Mouse (Mus musculus): Measurements from ENCODE around the gene Eif4g3. TPM values are rescaled to one million over a fixed set of nuclear protein-coding genes. Genes with fewer than 3 reads are reported as not detected.

Eif4g3 gene
- polyA plus RNA-seq, 1 experiment from 2014 or later = 40.0 TPM

- no peaks in the 10 kb centered on the region for H3K27me3 ChIP-seq
- peak; percentile 94 for ATAC-seq (replicated peaks; ENCODE audit: low FRiP score)
- H3K9ac ChIP-seq = peak overlapping the region; percentile 95
- peak overlapping the region; percentile 76 for H3K4me2 ChIP-seq
- H3K27ac ChIP-seq = peak overlapping the region; percentile 91
- H3K4me3 ChIP-seq (replicated peaks) = peak overlapping the region; percentile 69
- H3K9me3 ChIP-seq (replicated peaks) = no peaks in the 10 kb centered on the region
- peaks cover 44% of the 10 kb centered on the region for H3K4me1 ChIP-seq
- peaks cover 21% of the 10 kb centered on the region for H3K36me3 ChIP-seq
- 0% methylated on average over 38 of the region's 59 CpGs for WGBS
Observed at GRCm38 (mm10) chr4:137993291-137993758, 503 bp downstream of the Eif4g3 start.

GRCm38 (mm10) chr4:137993821-137994561, 1.2 kb downstream of the Eif4g3 start:
- peak overlapping the region; percentile 76 for H3K4me2 ChIP-seq
- no peaks in the 10 kb centered on the region for H3K9me3 ChIP-seq (replicated peaks)
- peak; percentile 20 for ATAC-seq (replicated peaks; ENCODE audit: low FRiP score)
- H3K9ac ChIP-seq = peak overlapping the region; percentile 95
- H3K4me1 ChIP-seq = peaks cover 44% of the 10 kb centered on the region
- peak overlapping the region; percentile 91 for H3K27ac ChIP-seq
- under 1% methylated on average over 42 of the region's 60 CpGs for WGBS
- no peaks in the 10 kb centered on the region for H3K27me3 ChIP-seq
- H3K4me3 ChIP-seq (replicated peaks) = peak overlapping the region; percentile 69
- H3K36me3 ChIP-seq = peaks cover 27% of the 10 kb centered on the region

- peak overlapping the region; percentile 91 for H3K27ac ChIP-seq
- H3K4me1 ChIP-seq = peaks cover 44% of the 10 kb centered on the region
- peak overlapping the region; percentile 69 for H3K4me3 ChIP-seq (replicated peaks)
- no peaks in the 10 kb centered on the region for H3K27me3 ChIP-seq
- H3K9ac ChIP-seq = peak overlapping the region; percentile 95
- WGBS = 36% methylated on average over 12 of the region's 12 CpGs
- ATAC-seq (replicated peaks; ENCODE audit: low FRiP score) = no peak
- H3K4me2 ChIP-seq = peak overlapping the region; percentile 76
- H3K9me3 ChIP-seq (replicated peaks) = no peaks in the 10 kb centered on the region
- peaks cover 35% of the 10 kb centered on the region for H3K36me3 ChIP-seq
Observed at GRCm38 (mm10) chr4:137994562-137995336, 1.9 kb downstream of the Eif4g3 start.

GRCm38 (mm10) chr4:137995399-137995798, 2.6 kb downstream of the Eif4g3 start:
- 60% methylated on average over 12 of the region's 12 CpGs for WGBS
- Histone ChIP-seq H3K4me2 (peak overlapping the region; percentile 76), H3K9me3 (replicated peaks) (no peaks in the 10 kb centered on the region), H3K36me3 (peaks cover 35% of the 10 kb centered on the region), H3K27ac (peak overlapping the region; percentile 30; the same call in 1 of the 2 replicates), H3K4me1 (peaks cover 48% of the 10 kb centered on the region), H3K27me3 (no peaks in the 10 kb centered on the region), H3K4me3 (replicated peaks) (peak overlapping the region; percentile 69), H3K9ac (peak overlapping the region; percentile 95; the same call in 1 of the 2 replicates)
- ATAC-seq (replicated peaks; ENCODE audit: low FRiP score) = no peak

GRCm38 (mm10) chr4:137998232-137998631, 5.4 kb downstream of the Eif4g3 start:
- Histone ChIP-seq H3K4me2 (no peak overlapping the region), H3K36me3 (peaks cover 51% of the 10 kb centered on the region), H3K4me1 (peaks cover 37% of the 10 kb centered on the region), H3K9me3 (replicated peaks) (no peaks in the 10 kb centered on the region), H3K9ac (no peak overlapping the region), H3K27ac (no peak overlapping the region), H3K4me3 (replicated peaks) (no peak overlapping the region), H3K27me3 (no peaks in the 10 kb centered on the region)
- no peak for ATAC-seq (replicated peaks; ENCODE audit: low FRiP score)
- 69% methylated on average over 4 of the region's 4 CpGs for WGBS

- H3K36me3 ChIP-seq = peaks cover 68% of the 10 kb centered on the region
- no peaks in the 10 kb centered on the region for H3K9me3 ChIP-seq (replicated peaks)
- WGBS = 15% methylated on average over 7 of the region's 7 CpGs
- H3K27me3 ChIP-seq = no peaks in the 10 kb centered on the region
- H3K27ac ChIP-seq = peak overlapping the region; percentile 25
- no peak overlapping the region for H3K4me2 ChIP-seq
- no peak overlapping the region for H3K4me3 ChIP-seq (replicated peaks)
- H3K4me1 ChIP-seq = peaks cover 31% of the 10 kb centered on the region
- no peak for ATAC-seq (replicated peaks; ENCODE audit: low FRiP score)
- H3K9ac ChIP-seq = no peak overlapping the region
Observed at GRCm38 (mm10) chr4:138000682-138001081, 7.9 kb downstream of the Eif4g3 start.

GRCm38 (mm10) chr4:138003909-138004610, 11.2 kb downstream of the Eif4g3 start:
- Histone ChIP-seq H3K27ac (0 out of 2 replicates have a peak overlapping the region, but pooled peaks have one; percentile 3), H3K4me3 (replicated peaks) (no peak overlapping the region), H3K4me2 (no peak overlapping the region), H3K27me3 (no peaks in the 10 kb centered on the region), H3K4me1 (peaks cover 19% of the 10 kb centered on the region), H3K9ac (no peak overlapping the region), H3K9me3 (replicated peaks) (no peaks in the 10 kb centered on the region), H3K36me3 (peaks cover 65% of the 10 kb centered on the region)
- ATAC-seq (replicated peaks; ENCODE audit: low FRiP score) = peak; percentile 41; the same call in 1 of the 2 replicates
- 75% methylated on average over 11 of the region's 11 CpGs for WGBS

- H3K27me3 ChIP-seq = no peaks in the 10 kb centered on the region
- peaks cover 73% of the 10 kb centered on the region for H3K36me3 ChIP-seq
- H3K9ac ChIP-seq = no peak overlapping the region
- no peak overlapping the region for H3K27ac ChIP-seq
- H3K4me3 ChIP-seq (replicated peaks) = no peak overlapping the region
- H3K4me2 ChIP-seq = no peak overlapping the region
- H3K4me1 ChIP-seq = peaks cover 11% of the 10 kb centered on the region
- ATAC-seq (replicated peaks; ENCODE audit: low FRiP score) = no peak
- WGBS = 89% methylated on average over 1 of the region's 1 CpGs
- no peaks in the 10 kb centered on the region for H3K9me3 ChIP-seq (replicated peaks)
Observed at GRCm38 (mm10) chr4:138005781-138006180, 13.0 kb downstream of the Eif4g3 start.

GRCm38 (mm10) chr4:138006951-138007613, 14.3 kb downstream of the Eif4g3 start:
- no peak overlapping the region for H3K4me3 ChIP-seq (replicated peaks)
- no peaks in the 10 kb centered on the region for H3K27me3 ChIP-seq
- no peak for ATAC-seq (replicated peaks; ENCODE audit: low FRiP score)
- H3K36me3 ChIP-seq = peaks cover 74% of the 10 kb centered on the region
- H3K4me1 ChIP-seq = peaks cover 6% of the 10 kb centered on the region; the same call in 1 of the 2 replicates
- H3K27ac ChIP-seq = no peak overlapping the region
- WGBS = 69% methylated on average over 9 of the region's 9 CpGs
- H3K9me3 ChIP-seq (replicated peaks) = no peaks in the 10 kb centered on the region
- no peak overlapping the region for H3K9ac ChIP-seq
- no peak overlapping the region for H3K4me2 ChIP-seq

GRCm38 (mm10) chr4:138008646-138009045, 15.8 kb downstream of the Eif4g3 start:
- Histone ChIP-seq H3K4me3 (replicated peaks) (no peak overlapping the region), H3K27ac (no peak overlapping the region), H3K9me3 (replicated peaks) (no peaks in the 10 kb centered on the region), H3K9ac (no peak overlapping the region), H3K4me1 (peaks cover 4% of the 10 kb centered on the region; the same call in 1 of the 2 replicates), H3K27me3 (no peaks in the 10 kb centered on the region), H3K36me3 (peaks cover 79% of the 10 kb centered on the region), H3K4me2 (no peak overlapping the region)
- WGBS = 84% methylated on average over 6 of the region's 6 CpGs
- 0 out of 2 replicates have a peak, but pooled peaks have one; percentile 15 for ATAC-seq (replicated peaks; ENCODE audit: low FRiP score)

GRCm38 (mm10) chr4:138009786-138010502, 17.1 kb downstream of the Eif4g3 start:
- H3K36me3 ChIP-seq = peaks cover 80% of the 10 kb centered on the region
- no peaks in the 10 kb centered on the region for H3K9me3 ChIP-seq (replicated peaks)
- WGBS = 92% methylated on average over 4 of the region's 4 CpGs
- no peak overlapping the region for H3K4me2 ChIP-seq
- H3K4me3 ChIP-seq (replicated peaks) = no peak overlapping the region
- no peak overlapping the region for H3K27ac ChIP-seq
- ATAC-seq (replicated peaks; ENCODE audit: low FRiP score) = no peak
- H3K27me3 ChIP-seq = no peaks in the 10 kb centered on the region
- no peaks in the 10 kb centered on the region for H3K4me1 ChIP-seq
- H3K9ac ChIP-seq = no peak overlapping the region
